Mouse (Mus musculus) heart, embryonic 15.5 days (tissue): ENCODE data around the gene Smarcd1. TPM values are rescaled to one million over a fixed set of nuclear protein-coding genes. Genes with fewer than 3 reads are reported as not detected.
"Not testable (repeated sequence)": the region's sequence is repeated elsewhere in the genome, so short reads cannot be mapped to it uniquely, and the experiment has no call there.

Experiments used
- ATAC-seq: fragments of 200-750 bp; cut with Nextera tagmentation; replicated peaks from 2 replicates; pipeline ENCODE4 v1.8.0; 2017; ENCODE audit warnings: low read depth, moderate TSS enrichment; ENCODE audit not compliant: insufficient number of reproducible peaks, insufficient read depth, low FRiP score
- H3K27ac ChIP-seq: fragments of 300-500 bp; sonication (generic); 2 replicates; pipeline ENCODE4 v1.5.1; 2015; ENCODE audit warnings: mild to moderate bottlenecking, inconsistent platforms
- H3K27me3 ChIP-seq: fragments of 300-500 bp; sonication (generic); 2 replicates; pipeline ENCODE4 v1.6.1; 2015; ENCODE audit warnings: inconsistent platforms
- H3K36me3 ChIP-seq: fragments of 300-500 bp; sonication (generic); 2 replicates; pipeline ENCODE4 v1.6.1; 2015; ENCODE audit warnings: mild to moderate bottlenecking, inconsistent platforms
- H3K4me1 ChIP-seq: fragments of 300-500 bp; sonication (generic); replicated peaks from 2 replicates; pipeline ENCODE4 v1.6.1; 2015; ENCODE audit warnings: inconsistent platforms
- H3K4me2 ChIP-seq: fragments of 300-500 bp; sonication (generic); 2 replicates; pipeline ENCODE4 v1.6.1; 2015; ENCODE audit warnings: inconsistent platforms, mild to moderate bottlenecking, moderate library complexity
- H3K4me3 ChIP-seq: fragments of 300-500 bp; sonication (generic); 2 replicates; pipeline ENCODE4 v1.5.1; 2015; ENCODE audit warnings: mild to moderate bottlenecking, inconsistent platforms
- H3K9ac ChIP-seq: fragments of 300-500 bp; sonication (generic); 2 replicates; pipeline ENCODE4 v1.6.1; 2015; ENCODE audit warnings: mild to moderate bottlenecking, inconsistent platforms
- H3K9me3 ChIP-seq: fragments of 300-500 bp; sonication (generic); replicated peaks from 2 replicates; pipeline ENCODE4 v1.6.1; 2016; ENCODE audit warnings: inconsistent platforms
- WGBS: fragments of 180-500 bp; shearing (Covaris S2); methylation state at CpG from one replicate; pipeline ENCODE4 v1.1.7; 2015; ENCODE audit warnings: mixed read lengths; 5-methylcytosine and 5-hydroxymethylcytosine counted together
- polyA plus RNA-seq: library from polyadenylated mRNA; unstranded; fragments of >200 nt; fragmentation: Nextera tagmentation; extraction: Ambion mirVana; gene quantifications from 2 replicates; pipeline ENCODE4 v1.2.1, GENCODE M21; 2015

Smarcd1 gene
- polyA plus RNA-seq, 1 experiment from 2014 or later: 17.7 TPM

DNA sequence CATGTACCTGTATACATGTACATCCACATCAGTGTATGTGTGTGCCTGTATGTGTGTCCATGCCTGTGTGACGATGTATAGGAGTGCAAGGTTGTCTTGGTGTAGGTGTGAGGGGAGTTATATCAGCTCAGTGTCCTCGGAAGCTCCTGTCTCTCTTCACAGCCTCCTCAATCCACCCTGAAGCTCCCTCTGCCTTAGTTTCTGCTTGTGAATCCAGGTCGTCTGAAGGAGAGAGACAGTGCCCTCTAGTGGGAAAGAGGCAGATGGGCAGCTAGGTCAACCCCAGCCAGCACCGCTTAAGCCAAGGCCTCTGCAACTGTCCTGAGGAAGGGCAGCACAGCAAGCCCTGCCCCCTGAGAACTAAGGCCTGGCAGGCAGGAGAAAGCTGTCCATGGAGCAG is 13.2 kb upstream of the Smarcd1 start:
- Histone ChIP-seq H3K4me3 (no peak overlapping the region), H3K27me3 (peaks cover 26% of the 10 kb centered on the region), H3K9ac (no peak overlapping the region), H3K4me1 (0 out of 2 replicates have a peak, but pooled peaks cover 3% of the 10 kb centered on the region), H3K4me2 (no peak overlapping the region), H3K27ac (no peak overlapping the region), H3K36me3 (no peaks in the 10 kb centered on the region), H3K9me3 (no peaks in the 10 kb centered on the region)
- 0 out of 2 replicates have a peak, but pooled peaks have one; percentile 22 for ATAC-seq
- whole genome bisulfite sequencing: 8% methylated on average over 4 of the region's 4 CpGs

DNA sequence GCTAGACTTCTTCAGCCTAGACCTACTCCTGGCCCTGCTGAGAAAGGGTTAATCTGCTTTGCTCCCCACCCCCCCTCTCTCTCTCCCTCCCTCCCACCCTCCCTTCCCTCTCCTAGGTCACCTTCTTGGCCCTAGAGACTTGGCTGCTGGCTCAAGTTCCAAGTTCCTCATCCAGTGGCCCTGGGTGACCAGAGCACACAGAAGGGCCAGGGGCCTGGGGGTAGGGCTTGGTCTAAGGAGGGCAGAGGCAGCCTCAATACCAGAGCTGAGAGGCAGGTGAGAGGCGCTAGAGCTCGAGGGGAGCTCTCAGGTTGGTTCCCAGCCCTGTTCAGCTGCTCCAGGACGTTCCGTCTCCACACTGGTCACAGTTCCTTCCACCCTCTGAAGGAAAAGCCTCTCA is 11.0 kb upstream of the Smarcd1 start:
- no peak overlapping the region for H3K4me2 ChIP-seq
- no peak overlapping the region for H3K9ac ChIP-seq
- H3K4me1 ChIP-seq: peaks cover 8% of the 10 kb centered on the region; the same call in 1 of the 2 replicates
- 27% methylated on average over 4 of the region's 4 CpGs for WGBS
- peaks cover 21% of the 10 kb centered on the region for H3K27me3 ChIP-seq
- H3K9me3 ChIP-seq: no peaks in the 10 kb centered on the region
- no peak overlapping the region for H3K27ac ChIP-seq
- ATAC-seq: no peak
- H3K4me3 ChIP-seq: no peak overlapping the region
- no peaks in the 10 kb centered on the region for H3K36me3 ChIP-seq

DNA sequence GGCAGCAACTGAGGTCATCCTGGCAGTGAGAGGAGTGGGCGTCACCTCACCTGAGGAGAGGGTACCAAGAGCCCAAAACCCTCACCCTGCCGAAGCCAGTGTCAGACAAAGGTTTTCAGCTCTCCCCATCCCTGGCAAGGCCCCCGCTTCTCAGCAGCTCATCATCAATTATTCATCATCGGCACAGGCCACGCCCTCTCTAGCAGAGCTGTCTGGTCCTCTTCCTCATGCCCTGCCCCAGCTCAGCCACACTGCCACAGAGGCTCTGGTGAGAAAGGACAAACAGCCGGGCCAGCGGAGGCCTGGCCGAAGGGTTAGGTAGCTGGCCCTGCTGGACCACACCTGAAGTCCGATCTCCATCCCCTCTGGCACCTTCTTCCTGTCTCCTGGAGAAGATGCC is 10.0 kb upstream of the Smarcd1 start:
- Histone ChIP-seq H3K27ac (no peak overlapping the region), H3K4me1 (peaks cover 8% of the 10 kb centered on the region; the same call in 1 of the 2 replicates), H3K9ac (no peak overlapping the region), H3K4me3 (no peak overlapping the region), H3K36me3 (no peaks in the 10 kb centered on the region), H3K9me3 (no peaks in the 10 kb centered on the region), H3K4me2 (no peak overlapping the region), H3K27me3 (peaks cover 24% of the 10 kb centered on the region)
- no peak for ATAC-seq
- 55% methylated on average over 9 of the region's 9 CpGs for WGBS

DNA sequence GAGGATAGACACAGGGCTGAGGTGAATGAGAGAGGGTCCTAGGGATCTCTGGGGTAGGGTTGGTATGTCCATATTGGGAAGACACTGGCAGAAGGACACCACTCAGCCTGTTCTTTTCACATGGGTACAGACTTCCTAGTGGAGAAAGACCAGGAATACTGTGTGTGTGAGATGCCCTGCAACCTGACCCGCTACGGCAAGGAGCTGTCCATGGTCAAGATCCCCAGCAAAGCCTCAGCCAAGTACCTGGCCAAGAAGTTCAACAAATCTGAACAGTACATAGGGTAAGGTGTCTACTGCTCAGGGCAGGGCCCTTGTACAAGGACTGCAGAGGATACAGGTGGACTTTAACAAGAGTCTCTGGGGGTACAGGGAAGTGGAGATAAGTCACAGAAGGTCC is 4.6 kb upstream of the Smarcd1 start:
- Histone ChIP-seq H3K36me3 (no peaks in the 10 kb centered on the region), H3K27me3 (peaks cover 24% of the 10 kb centered on the region), H3K27ac (no peak overlapping the region), H3K4me2 (no peak overlapping the region), H3K4me1 (peaks cover 24% of the 10 kb centered on the region), H3K9me3 (no peaks in the 10 kb centered on the region), H3K4me3 (no peak overlapping the region), H3K9ac (no peak overlapping the region)
- ATAC-seq: no peak
- 18% methylated on average over 2 of the region's 2 CpGs for WGBS

DNA sequence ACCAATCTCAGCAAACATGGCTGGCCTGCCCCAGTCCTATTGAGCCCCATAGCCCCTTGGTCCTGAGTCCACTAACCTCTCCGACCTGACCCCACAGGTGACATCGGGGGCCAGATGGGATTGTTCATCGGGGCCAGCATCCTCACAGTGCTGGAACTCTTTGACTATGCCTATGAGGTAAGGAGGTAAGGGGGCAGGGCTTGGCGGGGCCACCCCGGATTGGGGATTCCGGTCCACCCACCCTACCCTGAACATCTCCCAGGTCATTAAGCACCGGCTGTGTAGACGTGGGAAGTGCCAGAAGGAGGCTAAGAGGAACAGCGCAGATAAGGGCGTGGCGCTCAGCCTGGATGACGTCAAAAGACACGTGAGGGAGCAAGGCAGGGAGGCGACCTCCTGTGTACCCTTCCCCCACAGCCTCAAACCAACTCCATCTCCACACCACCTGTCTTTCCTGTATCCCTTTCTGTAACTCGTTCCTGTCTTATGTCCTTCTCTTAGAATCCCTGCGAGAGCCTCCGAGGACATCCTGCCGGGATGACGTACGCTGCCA is 3.3 kb upstream of the Smarcd1 start:
- H3K4me2 ChIP-seq: no peak overlapping the region
- WGBS: 31% methylated on average over 20 of the region's 20 CpGs
- no peak for ATAC-seq

DNA sequence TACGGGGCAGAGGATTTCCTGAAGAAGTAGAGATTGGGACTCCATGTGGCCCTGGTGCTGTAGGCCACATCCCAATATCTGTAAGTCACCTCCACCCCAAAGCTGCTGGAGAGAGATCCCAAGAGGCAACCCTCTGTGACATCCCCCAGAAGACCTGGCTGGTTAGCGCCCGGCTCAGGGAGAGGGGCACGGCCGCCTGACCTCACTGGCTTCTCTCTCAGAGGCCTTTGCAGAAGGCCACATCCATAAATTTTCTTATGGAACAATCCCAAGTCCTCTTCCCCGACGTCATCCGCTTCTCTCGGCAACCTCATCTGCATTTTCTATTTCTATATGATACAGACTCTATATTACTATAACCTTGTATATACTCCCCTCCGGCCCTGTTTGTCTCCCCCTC is 2.2 kb upstream of the Smarcd1 start:
- H3K9ac ChIP-seq: no peak overlapping the region
- ATAC-seq: no peak
- H3K4me1 ChIP-seq: peaks cover 46% of the 10 kb centered on the region
- no peaks in the 10 kb centered on the region for H3K36me3 ChIP-seq
- H3K9me3 ChIP-seq: no peaks in the 10 kb centered on the region
- H3K4me3 ChIP-seq: no peak overlapping the region
- H3K27ac ChIP-seq: no peak overlapping the region
- 85% methylated on average over 10 of the region's 10 CpGs for WGBS
- peaks cover 20% of the 10 kb centered on the region for H3K27me3 ChIP-seq
- no peak overlapping the region for H3K4me2 ChIP-seq

More for the DNA sequence above, 3.3 kb upstream of the Smarcd1 start:
- Histone ChIP-seq H3K27me3 (peaks cover 20% of the 10 kb centered on the region), H3K4me1 (peaks cover 35% of the 10 kb centered on the region), H3K27ac (no peak overlapping the region), H3K36me3 (no peaks in the 10 kb centered on the region), H3K4me3 (no peak overlapping the region), H3K9me3 (no peaks in the 10 kb centered on the region), H3K9ac (no peak overlapping the region)

DNA sequence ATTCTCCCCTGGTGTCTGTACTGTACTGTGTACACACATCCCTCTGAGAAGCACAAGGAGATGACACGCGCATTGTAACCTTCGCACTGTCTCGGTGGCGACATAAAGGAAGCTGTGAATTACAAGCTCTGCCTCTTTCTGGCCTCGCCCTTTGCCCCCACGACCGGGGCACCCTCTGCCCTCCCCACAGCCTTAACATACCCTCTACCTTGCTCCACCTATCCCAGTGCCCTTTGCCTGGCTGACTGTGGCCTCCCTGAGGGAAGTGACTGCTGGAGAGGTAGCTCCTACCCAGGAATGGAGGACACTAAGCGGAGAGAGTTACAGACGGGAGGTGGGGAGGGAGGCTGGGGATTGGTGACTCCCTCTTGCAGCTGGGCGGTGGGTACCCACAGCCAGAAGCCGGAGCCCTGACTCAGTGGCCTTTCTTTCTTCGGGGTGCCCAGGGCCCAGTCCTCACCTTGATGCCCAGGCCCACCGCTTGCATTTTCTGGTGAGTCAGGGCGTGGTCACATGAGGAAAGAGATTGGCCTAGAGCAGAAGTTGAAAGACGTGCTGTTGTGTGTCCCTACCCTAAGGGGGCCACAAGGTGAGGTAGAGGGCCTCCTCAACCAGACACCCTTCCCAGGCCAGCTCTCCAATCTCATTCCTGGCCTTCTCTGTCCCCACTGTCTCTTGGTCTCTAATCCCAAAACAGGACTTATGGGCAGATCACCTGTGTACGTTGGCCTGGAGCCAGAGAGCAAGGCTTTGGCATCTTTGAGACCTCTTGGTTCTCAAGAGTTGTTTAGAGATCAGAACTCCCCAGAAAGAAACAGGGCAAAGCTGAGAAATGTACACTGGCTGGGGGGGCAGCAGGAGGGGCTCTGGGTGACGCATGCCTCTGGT is 1.5 kb upstream of the Smarcd1 start:
- H3K9ac ChIP-seq: no peak overlapping the region
- H3K27ac ChIP-seq: no peak overlapping the region
- ATAC-seq: no peak
- WGBS: 82% methylated on average over 18 of the region's 18 CpGs
- H3K4me3 ChIP-seq: no peak overlapping the region
- H3K36me3 ChIP-seq: peaks cover under 1% of the 10 kb centered on the region; the same call in 1 of the 2 replicates
- H3K27me3 ChIP-seq: peaks cover 20% of the 10 kb centered on the region
- no peak overlapping the region for H3K4me2 ChIP-seq
- H3K9me3 ChIP-seq: no peaks in the 10 kb centered on the region
- peaks cover 46% of the 10 kb centered on the region for H3K4me1 ChIP-seq

DNA sequence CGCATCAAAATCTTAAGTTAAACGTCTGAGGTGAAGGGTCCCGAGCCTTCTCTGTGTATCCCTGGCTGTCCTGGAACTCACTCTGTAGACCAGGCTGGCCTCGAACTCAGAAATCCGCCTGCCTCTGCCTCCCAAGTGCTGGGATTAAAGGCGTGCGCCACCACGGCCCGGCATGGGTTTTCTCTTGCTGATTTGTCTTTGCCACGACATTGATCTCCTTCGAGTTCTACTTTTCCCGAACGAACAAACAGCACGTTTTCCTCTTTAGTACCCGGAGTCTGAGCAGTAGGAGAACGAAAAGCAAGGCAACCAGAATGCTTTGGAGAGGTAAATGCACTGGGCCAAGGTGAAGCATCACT is 310 bp upstream of the Smarcd1 start:
- not testable (repeated sequence) for H3K9me3 ChIP-seq
- 40% methylated on average over 16 of the region's 16 CpGs for WGBS

DNA sequence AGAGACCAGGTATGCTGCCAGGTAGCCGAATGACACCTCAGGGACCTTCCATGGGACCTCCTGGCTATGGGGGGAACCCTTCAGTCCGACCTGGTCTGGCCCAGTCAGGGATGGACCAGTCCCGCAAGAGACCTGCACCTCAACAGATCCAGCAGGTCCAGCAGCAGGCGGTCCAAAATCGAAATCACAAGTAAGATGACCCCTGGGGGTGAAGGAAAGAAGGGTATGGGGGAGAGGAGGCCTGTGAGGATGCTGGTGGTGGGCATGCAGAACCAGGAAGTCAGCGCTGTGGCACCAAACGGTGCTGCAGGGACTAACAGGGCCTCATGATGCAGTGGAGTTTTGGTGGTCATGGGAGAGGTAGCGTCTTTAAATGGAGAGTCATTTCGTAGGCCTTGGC is 1.2 kb downstream of the Smarcd1 start:
- Histone ChIP-seq H3K9me3 (no peaks in the 10 kb centered on the region), H3K27me3 (peaks cover 7% of the 10 kb centered on the region), H3K4me3 (peak overlapping the region; percentile 97), H3K4me2 (peak overlapping the region; percentile 77), H3K27ac (peak overlapping the region; percentile 100), H3K4me1 (peaks cover 53% of the 10 kb centered on the region), H3K9ac (peak overlapping the region; percentile 99), H3K36me3 (peaks cover 25% of the 10 kb centered on the region)
- WGBS: 69% methylated on average over 9 of the region's 9 CpGs
- ATAC-seq: no peak

More for the DNA sequence above, 310 bp upstream of the Smarcd1 start:
- Histone ChIP-seq H3K4me1 (peaks cover 53% of the 10 kb centered on the region), H3K27ac (peak overlapping the region; percentile 100), H3K27me3 (peaks cover 17% of the 10 kb centered on the region), H3K9ac (peak overlapping the region; percentile 99; the same call in 1 of the 2 replicates), H3K4me2 (peak overlapping the region; percentile 77), H3K4me3 (peak overlapping the region; percentile 97)
- not testable (repeated sequence) for ATAC-seq, H3K36me3 ChIP-seq

DNA sequence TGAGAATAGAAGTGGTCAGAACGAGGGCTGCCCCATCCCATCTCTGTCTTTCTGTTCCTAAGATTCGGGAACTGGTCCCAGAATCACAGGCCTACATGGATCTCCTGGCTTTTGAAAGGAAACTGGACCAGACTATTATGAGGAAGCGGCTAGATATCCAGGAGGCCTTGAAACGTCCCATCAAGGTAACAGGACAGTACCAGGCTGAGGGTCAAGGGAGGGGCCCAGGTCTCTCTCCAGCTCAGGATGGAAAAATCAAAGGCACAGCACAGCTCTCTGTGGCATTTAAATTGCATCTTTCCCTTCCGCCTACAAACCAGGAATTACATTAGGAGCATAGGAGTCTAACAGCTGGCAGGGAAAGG is 1.7 kb downstream of the Smarcd1 start:
- Histone ChIP-seq H3K9me3 (no peaks in the 10 kb centered on the region), H3K4me3 (peak overlapping the region; percentile 32; the same call in 1 of the 2 replicates), H3K27me3 (peaks cover 1% of the 10 kb centered on the region), H3K4me2 (peak overlapping the region; percentile 77), H3K36me3 (peaks cover 30% of the 10 kb centered on the region), H3K4me1 (peaks cover 52% of the 10 kb centered on the region), H3K27ac (peak overlapping the region; percentile 100), H3K9ac (peak overlapping the region; percentile 44; the same call in 1 of the 2 replicates)
- no peak for ATAC-seq
- 58% methylated on average over 5 of the region's 5 CpGs for WGBS

DNA sequence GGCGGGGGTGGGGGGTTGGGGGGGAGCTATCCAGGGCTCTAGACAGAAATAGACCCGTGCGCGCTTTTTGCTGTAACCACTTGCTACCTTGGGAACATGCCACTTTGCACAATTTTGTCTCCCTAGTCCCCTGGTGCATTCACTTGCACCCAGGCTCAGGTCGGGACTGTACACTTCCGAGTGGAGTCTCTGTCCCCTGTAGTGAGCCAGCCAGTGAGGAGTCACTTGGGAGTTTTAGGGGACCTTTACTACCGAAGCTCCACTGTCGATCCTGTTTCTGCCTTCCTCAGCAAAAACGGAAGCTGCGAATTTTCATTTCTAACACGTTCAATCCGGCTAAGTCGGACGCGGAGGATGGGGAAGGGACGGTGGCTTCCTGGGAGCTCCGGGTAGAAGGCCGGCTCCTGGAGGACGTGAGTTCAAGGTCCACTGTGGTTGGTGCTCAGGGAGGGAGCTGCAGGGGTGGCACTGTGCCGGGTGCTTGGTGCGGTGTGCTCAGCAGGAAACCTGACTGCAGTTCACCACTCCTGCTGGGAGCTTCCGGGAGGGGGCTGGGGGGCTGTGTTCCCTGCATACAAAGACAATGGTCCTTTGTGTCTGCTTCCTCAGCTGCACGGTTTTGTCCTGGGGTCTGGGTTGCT is 2.2 kb downstream of the Smarcd1 start:
- H3K4me1 ChIP-seq: peaks cover 48% of the 10 kb centered on the region
- no peaks in the 10 kb centered on the region for H3K9me3 ChIP-seq
- H3K27ac ChIP-seq: peak overlapping the region; percentile 100
- H3K4me2 ChIP-seq: peak overlapping the region; percentile 77
- 36% methylated on average over 23 of the region's 23 CpGs for WGBS
- ATAC-seq: no peak
- peak overlapping the region; percentile 32 for H3K4me3 ChIP-seq
- H3K9ac ChIP-seq: peak overlapping the region; percentile 44
- peaks cover 35% of the 10 kb centered on the region for H3K36me3 ChIP-seq
- H3K27me3 ChIP-seq: no peaks in the 10 kb centered on the region; the same call in none of the 2 replicates
